Mouse (Mus musculus) heart, adult 8-10 months (tissue): ENCODE measurements around the gene Nek8. TPM values are rescaled to one million over a fixed set of nuclear protein-coding genes. Genes with fewer than 3 reads are reported as not detected.
A peak's percentile ranks its signal among the peaks of the same experiment; 100 is the strongest.
"Not testable (repeated sequence)": the region's sequence is repeated elsewhere in the genome, so short reads cannot be mapped to it uniquely, and the experiment has no call there.

Experiments
- DNase-seq: peaks from one replicate; pipeline ENCODE4 v3.0.0; 2022; ENCODE audit warnings: low spot score
- total RNA-seq, 4 experiments: library from RNA; stranded (reverse); gene quantifications; 2 replicates each; pipeline ENCODE4 v1.2.4; 2022

Gene Nek8
- 1 to 10 TPM; 2.0 to 3.2 (median 2.3) TPM for total RNA-seq

- peak; percentile 91 for DNase-seq
These were observed at the start of gene Nek8, which contains the start of gene Tlcd1 for GRCm38 (mm10) chr11:78176402-78176862. Nek8 (minus strand) TSS chr11:78176675. Tlcd1 (plus strand) TSS chr11:78176711.

DNA sequence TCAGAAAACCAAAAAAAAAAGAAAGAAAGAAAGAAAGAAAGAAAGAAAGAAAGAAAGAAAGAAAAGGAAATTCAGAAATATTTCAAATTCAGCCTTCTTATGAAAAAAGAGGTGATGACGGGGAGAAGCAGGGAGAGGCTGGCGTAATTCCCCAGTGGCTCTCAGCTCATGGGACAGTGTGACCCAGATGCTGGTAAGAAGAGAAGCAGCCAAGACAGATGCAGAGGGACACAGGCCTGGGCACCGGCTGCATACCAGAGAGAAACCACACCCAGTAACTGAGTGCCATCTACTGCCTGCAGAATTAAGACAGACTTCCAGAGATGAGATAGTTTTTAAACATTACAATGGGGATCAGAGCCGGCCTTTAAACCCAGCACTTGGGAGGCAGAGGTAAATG lies 47.1 kb upstream of the Nek8 start:
- no peak for DNase-seq

GRCm38 (mm10) chr11:78215709-78216317 lies 39.3 kb upstream of the Nek8 start:
- DNase-seq: no peak

GRCm38 (mm10) chr11:78213086-78213817 lies 36.8 kb upstream of the Nek8 start:
- DNase-seq: peak; percentile 17

GRCm38 (mm10) chr11:78211513-78211912 lies 35.0 kb upstream of the Nek8 start:
- no peak for DNase-seq

DNA sequence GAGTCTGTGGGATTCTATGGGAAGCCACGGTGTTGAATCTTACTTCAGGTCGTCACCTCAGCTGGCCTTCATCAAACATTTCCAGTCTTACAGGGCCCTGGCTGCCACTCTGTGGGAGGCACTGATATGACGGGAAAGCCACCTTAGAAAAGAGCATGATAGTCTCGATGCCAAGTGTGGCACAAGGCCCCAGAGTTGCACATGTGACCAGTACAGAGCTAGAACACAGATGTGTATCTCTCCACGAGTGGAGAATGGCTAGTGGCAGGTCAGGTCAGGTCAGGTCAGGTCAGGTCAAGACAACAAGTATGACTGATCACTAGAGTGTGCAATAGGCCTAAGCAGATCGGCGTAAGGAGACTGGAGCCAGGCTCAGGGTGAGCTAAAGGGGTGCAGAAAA lies 34.1 kb upstream of the Nek8 start:
- no peak for DNase-seq

DNA sequence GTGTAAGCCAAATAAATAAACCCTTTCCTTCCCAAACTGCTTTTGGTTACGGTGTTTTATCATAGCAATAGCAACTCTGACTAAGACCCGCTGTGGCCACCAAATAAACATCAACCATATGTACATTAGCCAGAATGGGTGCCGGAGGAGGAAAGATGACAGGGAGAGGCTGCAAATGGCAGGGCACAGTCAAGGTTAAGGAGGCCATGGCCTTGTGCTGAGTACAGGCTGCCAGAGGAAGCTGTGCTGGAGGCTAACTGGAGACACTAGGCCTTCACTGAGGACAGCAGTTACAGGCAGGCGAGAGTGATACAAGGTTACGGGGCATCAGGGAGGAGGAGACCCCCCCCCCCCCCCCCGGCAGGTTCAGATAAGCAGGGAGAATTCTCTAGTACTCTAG lies 33.4 kb upstream of the Nek8 start:
- DNase-seq: no peak

DNA sequence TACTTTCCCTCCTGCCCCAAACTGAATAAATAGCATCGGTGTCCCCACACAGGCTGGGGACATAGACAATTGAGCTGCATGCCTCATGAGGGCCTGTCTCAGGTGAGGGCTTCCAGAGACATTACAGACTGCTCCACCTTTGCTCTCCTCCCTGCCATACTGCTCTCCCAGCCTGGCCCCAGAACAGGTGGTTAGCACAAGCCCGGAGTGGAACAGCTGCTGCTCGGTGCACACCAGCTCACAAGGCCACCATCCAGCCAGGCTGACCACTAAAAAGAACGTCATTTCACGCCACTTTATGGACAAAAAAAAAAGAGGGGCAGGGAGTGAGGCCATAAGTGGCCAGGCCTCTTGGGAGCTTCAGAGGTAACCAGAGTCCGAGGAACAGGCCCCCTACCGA lies 30.7 kb upstream of the Nek8 start:
- no peak for DNase-seq

DNA sequence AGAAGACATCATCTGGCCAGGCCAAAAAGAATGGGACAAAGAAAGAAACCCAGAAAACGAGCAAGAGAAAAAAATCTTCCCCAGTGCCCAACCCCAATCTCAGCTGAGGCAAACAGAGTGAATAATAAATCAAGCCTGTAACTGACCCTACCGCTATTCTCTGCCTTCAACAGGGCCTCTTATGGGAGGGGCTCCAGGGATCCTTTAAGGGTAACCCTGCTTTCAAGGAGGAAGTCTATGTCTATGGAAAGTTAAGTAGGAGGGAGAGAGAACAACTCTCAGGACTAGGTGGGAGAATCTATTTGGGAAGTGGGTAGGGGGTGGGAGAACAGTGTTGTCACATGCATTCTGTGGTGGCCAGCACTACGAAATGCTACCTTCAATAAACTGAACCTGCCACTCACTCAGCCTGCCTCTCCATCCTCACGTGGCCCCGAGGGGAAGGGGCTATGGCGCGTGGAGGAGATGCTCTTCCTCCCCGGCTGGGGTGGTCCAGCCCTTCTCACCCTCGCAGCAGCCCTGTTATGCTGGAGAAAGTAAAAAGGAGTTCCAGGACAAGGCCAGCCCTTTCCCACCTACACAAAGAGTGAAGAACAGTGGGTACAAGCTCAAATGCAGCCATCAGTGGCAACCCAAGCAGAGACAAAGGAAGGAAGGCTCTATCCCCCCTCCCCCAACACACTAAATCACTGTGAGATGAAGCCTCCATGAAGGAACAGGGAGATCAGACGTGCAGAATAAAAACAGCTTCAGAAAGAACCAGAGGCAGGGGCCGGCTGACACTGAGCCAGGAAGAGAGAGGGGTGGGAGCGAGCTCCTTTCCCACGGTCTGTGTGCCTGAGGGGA lies 29.1 kb upstream of the Nek8 start:
- no peak for DNase-seq

- no peak for DNase-seq
These were observed 27.8 kb upstream of the Nek8 start for GRCm38 (mm10) chr11:78204287-78204686.

DNA sequence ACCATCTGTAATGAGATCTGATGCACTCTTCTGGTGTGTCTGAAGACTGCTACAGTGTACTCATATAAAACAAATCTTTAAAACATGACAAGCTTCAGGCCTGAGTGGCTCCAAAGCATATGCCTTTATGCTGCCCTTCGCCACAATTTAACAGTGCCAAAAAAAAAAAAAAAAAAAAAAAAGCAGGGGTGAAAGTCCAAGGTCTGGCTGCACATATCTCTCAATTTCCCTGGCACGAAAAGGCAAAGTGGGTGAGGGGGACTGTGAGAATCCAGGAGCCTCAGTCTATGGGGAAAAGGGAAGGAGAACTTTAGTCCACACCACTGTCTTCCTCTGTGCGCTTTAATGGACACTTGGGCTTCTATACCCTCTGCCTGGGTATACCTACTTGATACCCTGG lies 25.9 kb upstream of the Nek8 start:
- no peak for DNase-seq

DNA sequence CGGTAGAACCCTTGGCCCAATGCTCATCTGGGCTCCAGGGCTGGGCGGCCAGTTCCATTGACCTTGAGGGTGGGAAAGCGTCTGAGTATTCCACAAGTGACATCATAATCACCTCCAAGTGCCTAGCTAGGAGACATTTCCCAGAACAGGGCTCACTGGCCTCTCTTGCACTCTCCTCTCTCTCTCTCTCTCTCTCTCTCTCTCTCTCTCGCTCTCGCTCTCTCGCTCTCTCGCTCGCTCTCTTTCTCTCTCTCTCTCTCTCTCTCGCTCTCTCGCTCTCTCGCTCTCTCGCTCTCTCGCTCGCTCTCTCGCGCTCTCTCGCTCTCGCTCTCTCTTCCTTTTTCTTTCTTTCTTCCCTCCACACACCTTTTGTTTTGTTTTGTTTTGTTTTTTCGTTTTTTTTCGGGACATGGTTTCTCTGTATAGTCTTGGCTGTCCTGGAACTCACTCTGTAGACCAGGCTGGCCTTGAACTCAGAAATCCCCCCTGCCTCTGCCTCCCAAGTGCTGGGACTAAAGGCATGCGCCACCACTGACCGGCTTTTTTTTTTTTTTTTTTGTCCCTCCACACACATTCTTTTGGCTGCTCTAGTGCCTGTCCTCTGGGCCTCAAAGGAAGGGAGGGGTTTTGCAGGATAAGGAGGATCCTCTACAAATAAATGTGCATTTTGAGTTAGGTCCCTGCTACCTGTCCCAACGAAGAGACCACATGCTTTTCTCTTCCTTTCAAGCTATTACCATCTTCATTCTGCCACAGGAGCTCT lies 18.8 kb upstream of the Nek8 start:
- DNase-seq: no peak

DNA sequence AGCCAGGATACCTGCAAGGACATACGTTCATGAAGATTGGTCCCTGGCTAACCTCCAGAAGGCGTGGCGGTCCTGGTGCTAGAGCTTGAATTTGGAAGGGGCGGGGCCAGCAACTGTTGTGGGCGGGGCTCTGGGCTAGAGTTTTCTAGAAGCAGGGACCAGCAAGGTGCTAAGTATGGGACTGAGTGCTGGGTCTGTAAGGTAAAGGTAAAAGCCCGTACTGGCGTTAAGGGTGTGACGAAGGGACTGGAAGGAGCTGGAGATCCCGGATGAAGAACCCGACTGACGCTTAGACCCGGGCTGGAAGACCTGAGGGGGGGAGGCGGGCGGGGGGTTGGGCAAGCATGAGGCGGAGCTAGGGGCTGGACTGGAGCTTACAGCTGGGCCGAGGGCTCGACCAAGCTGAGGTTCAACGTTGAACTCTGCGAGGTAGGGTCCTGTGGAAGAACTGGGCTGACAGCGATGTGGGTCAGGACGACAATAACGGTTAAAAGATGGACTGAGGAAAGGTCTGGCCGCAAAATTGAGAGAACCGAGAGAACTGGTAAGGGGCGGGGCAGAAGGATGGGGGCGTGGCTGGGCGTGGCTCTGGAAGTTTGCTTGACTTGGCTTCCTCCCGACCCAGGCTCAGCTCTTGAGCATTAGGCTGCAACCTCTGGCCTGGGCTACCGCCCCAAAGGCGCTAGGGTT lies 18.1 kb upstream of the Nek8 start:
- peak; percentile 67 for DNase-seq

DNA sequence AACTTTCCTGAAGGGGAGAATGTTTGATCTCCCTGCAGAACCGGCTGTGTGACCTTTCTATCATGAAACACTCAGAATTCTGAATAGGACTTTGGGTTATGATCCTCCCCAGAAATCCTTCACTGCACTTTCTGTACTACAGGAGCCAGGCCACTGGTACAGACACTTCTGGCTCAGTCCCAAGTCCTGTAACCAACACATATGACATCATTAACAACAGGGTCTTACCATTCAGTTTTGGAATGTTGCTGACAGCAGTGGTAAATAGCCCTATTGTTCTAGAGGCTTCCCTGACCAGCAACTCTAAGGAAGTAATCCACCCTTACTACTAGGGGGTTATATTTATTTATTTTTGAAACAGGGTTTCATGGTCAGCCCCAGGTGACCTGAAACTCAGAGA lies 16.6 kb upstream of the Nek8 start, which contains the start of gene Proca1:
TSS of gene Proca1 (plus strand) at position 280 of the 400 bp plus-strand sequence.
- DNase-seq: no peak

GRCm38 (mm10) chr11:78190041-78190440 lies 13.6 kb upstream of the Nek8 start:
- no peak for DNase-seq

DNA sequence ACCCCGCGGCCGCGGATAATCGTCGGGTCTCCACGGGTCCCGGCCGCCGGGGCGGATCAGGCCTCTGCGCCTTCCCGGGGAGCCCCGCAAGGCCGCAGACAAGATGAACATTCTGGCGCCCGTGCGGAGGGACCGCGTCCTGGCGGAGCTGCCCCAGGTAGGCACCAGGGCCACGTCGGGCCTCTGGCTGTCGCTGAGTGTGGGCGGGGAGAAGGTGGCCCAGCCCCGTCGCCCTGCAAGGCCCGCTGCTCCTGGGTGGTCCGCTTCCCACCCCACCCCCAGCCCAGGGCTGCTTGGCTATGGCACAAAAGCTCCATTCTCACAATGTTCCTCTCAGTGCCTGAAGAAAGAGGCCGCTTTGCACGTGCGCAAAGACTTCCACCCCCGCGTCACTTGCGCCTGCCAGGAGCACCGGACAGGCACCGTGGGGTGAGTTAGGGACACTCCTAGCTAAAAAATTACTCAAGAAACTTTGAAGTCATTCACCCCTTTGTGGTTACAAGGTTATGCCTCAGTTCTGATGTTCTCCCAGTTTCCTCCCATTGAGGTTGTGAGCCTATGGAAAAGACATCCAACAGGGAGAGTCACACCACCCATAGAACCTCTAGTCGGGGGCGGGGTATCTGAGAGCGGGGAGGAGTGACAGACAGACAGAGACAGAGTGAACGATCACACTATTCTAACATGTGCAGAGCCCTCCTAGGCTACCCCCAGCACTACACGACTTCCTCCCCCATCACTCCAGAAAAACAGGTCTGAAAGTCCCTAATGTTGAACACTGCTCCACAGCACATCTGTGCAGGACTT lies 13.0 kb upstream of the Nek8 start:
- peak; percentile 39 for DNase-seq

- DNase-seq: peak; percentile 42
These were observed 12.1 kb upstream of the Nek8 start, which contains the start of gene Rab34 for GRCm38 (mm10) chr11:78188331-78189233. Rab34 (plus strand) TSS chr11:78188430.

DNA sequence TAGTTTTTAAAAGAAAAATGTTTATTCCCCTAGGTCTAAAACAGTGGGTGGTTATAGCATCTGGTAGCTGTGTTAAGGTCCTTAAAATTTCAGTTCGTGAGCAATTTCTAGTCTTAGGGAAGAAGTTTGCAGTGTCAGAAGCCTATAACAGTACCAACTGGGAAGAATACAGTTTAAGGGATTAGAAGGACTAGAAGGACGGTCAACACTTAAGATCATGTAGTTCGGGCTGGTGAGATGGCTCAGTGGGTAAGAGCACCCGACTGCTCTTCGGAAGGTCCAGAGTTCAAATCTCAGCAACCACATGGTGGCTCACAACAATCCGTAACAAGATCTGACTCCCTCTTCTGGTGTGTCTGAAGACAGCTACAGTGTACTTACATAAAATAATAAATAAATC lies 8.2 kb upstream of the Nek8 start:
- not testable (repeated sequence) for DNase-seq
